Mouse (Mus musculus) lung, postnatal 0 days (tissue): ENCODE measurements at regions not wholly inside any gene's neighbourhood (a gene's known extent, or its start where the extent isn't known, plus 50 kb on each side); places are given as distances from the start of the nearest gene placed in this dataset.
A peak's percentile ranks its signal among the peaks of the same experiment; 100 is the strongest.

Experiments
- ATAC-seq: fragments of 200-750 bp; cut with Nextera tagmentation; 2 replicates; pipeline ENCODE4 v1.8.0; 2017; ENCODE audit warnings: moderate library complexity
- DNase-seq: peaks from one replicate; pipeline ENCODE4 v3.0.0-alpha.2; 2016; ENCODE audit warnings: low spot score
- H3K27ac ChIP-seq: fragments of 300-500 bp; sonication (generic); 2 replicates; pipeline ENCODE4 v1.5.1; 2014; ENCODE audit warnings: antibody characterized with exemption, mild to moderate bottlenecking, low read length, mixed read lengths
- H3K27me3 ChIP-seq: fragments of 300-500 bp; sonication (generic); replicated peaks from 2 replicates; pipeline ENCODE4 v1.6.1; 2014; ENCODE audit warnings: low read length, mixed read lengths; ENCODE audit not compliant: insufficient read depth
- H3K36me3 ChIP-seq: fragments of 300-500 bp; sonication (generic); 2 replicates; pipeline ENCODE4 v1.6.1; 2014; ENCODE audit warnings: low read length, mixed read lengths; ENCODE audit not compliant: insufficient read depth
- H3K4me1 ChIP-seq: fragments of 300-500 bp; sonication (generic); 2 replicates; pipeline ENCODE4 v1.6.1; 2014; ENCODE audit warnings: antibody characterized with exemption, low read depth, low read length, mixed read lengths; ENCODE audit not compliant: insufficient read depth
- H3K4me2 ChIP-seq: fragments of 300-500 bp; sonication (generic); replicated peaks from 2 replicates; pipeline ENCODE4 v1.6.1; 2014; ENCODE audit warnings: low read depth, mild to moderate bottlenecking, low read length, moderate library complexity, mixed read lengths
- H3K4me3 ChIP-seq: fragments of 300-500 bp; sonication (generic); 2 replicates; pipeline ENCODE4 v1.5.1; 2014; ENCODE audit warnings: low read depth, low read length
- H3K9ac ChIP-seq: fragments of 300-500 bp; sonication (generic); replicated peaks from 2 replicates; pipeline ENCODE4 v1.6.1; 2014; ENCODE audit warnings: low read depth, mild to moderate bottlenecking
- H3K9me3 ChIP-seq: fragments of 300-500 bp; sonication (generic); 2 replicates; pipeline ENCODE4 v1.6.1; 2016; ENCODE audit warnings: low read length, mixed read lengths
- CTCF ChIP-seq: IDR thresholded peaks from 2 replicates; pipeline ENCODE4 v1.5.1; 2016; ENCODE audit warnings: antibody characterized with exemption, mild to moderate bottlenecking
- EP300 ChIP-seq: IDR thresholded peaks from 2 replicates; pipeline ENCODE4 v1.6.1; 2016; ENCODE audit warnings: antibody characterized with exemption, mild to moderate bottlenecking, control low read depth
- WGBS: fragments of 180-500 bp; shearing (Covaris S2); extraction: QIAGEN DNeasy Blood & Tissue Kit; methylation state at CpG from one replicate; pipeline ENCODE4 v1.1.7; 2014; 5-methylcytosine and 5-hydroxymethylcytosine counted together

GRCm38 (mm10) chr7:117887288-117887687 is 228.7 kb downstream of the Rps15a start:
- H3K27me3 ChIP-seq, result no peaks in the 10 kb centered on the region
- no peaks in the 10 kb centered on the region for H3K36me3 ChIP-seq
- H3K4me3 ChIP-seq, result no peak overlapping the region
- TF ChIP-seq CTCF, result no peak
- TF ChIP-seq EP300, result no peak
- no peak overlapping the region for H3K9ac ChIP-seq
- ATAC-seq (no peak), DNase-seq (no peak)
- no peak overlapping the region for H3K27ac ChIP-seq
- WGBS, result 61% methylated on average over 6 of the region's 6 CpGs
- no peaks in the 10 kb centered on the region for H3K9me3 ChIP-seq
- no peaks in the 10 kb centered on the region for H3K4me1 ChIP-seq
- no peak overlapping the region for H3K4me2 ChIP-seq

- TF ChIP-seq CTCF (peak; percentile 79), EP300 (no peak)
- peak; percentile 71 for DNase-seq
- no peaks in the 10 kb centered on the region for H3K27me3 ChIP-seq
- no peak overlapping the region for H3K27ac ChIP-seq
- no peak overlapping the region for H3K9ac ChIP-seq
- ATAC-seq, result no peak
- no peak overlapping the region for H3K4me3 ChIP-seq
- no peaks in the 10 kb centered on the region for H3K4me1 ChIP-seq
- no peaks in the 10 kb centered on the region for H3K9me3 ChIP-seq
- no peaks in the 10 kb centered on the region for H3K36me3 ChIP-seq
- H3K4me2 ChIP-seq, result no peak overlapping the region
- WGBS, result 5% methylated on average over 13 of the region's 13 CpGs
These were observed 233.2 kb downstream of the Rps15a start for GRCm38 (mm10) chr7:117882803-117883202.

DNA sequence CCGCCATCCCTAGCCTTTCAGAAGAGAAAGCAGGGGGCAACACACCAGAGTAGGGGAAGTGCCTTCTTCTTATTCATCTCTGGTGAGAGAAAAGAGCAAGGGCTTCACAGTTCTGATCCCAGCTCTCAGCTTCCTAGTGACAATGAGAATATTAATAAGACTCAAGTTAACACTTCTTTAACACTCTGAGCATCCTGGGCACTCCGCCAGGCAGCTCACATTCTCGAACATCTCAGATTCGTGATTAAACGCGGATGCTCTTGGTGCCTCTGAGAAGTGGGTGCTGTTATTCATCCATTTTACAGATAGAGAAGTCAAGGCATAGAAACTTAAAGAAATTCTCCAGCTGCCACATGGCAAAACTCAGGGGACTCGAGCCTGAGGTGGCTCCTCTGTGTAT is 237.1 kb downstream of the Rps15a start:
- Histone ChIP-seq H3K4me2 (no peak overlapping the region), H3K4me1 (no peaks in the 10 kb centered on the region), H3K36me3 (no peaks in the 10 kb centered on the region), H3K27ac (no peak overlapping the region), H3K9me3 (no peaks in the 10 kb centered on the region), H3K9ac (no peak overlapping the region), H3K4me3 (no peak overlapping the region), H3K27me3 (no peaks in the 10 kb centered on the region)
- WGBS, result 64% methylated on average over 7 of the region's 7 CpGs
- no peak for TF ChIP-seq EP300
- no peak for TF ChIP-seq CTCF
- no peak for ATAC-seq
- no peak for DNase-seq

DNA sequence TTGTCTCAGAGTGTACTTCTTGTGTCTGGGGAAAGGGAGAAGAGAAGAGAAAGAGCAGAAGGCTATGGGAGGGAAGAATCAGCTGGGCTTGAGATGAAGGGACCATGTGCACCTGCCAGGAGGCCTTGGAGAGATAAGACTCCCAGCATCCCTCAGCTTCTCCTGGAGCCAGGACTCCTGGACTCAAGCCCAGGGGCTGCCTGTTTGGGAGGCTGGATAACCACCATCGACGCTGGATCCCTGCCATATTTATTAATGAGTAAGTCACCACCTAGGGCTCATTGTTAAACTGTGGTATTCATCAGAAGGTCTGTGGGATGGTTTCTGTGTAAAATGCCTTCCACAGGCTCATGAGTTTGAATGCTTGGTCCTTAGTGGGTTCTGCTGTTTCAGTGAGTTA is 240.7 kb downstream of the Rps15a start:
- Histone ChIP-seq H3K27ac (no peak overlapping the region), H3K36me3 (no peaks in the 10 kb centered on the region), H3K27me3 (no peaks in the 10 kb centered on the region), H3K4me1 (no peaks in the 10 kb centered on the region), H3K9ac (no peak overlapping the region), H3K4me3 (no peak overlapping the region), H3K9me3 (no peaks in the 10 kb centered on the region), H3K4me2 (no peak overlapping the region)
- no peak for TF ChIP-seq CTCF
- TF ChIP-seq EP300, result no peak
- no peak for ATAC-seq
- no peak for DNase-seq
- WGBS, result 86% methylated on average over 2 of the region's 2 CpGs

DNA sequence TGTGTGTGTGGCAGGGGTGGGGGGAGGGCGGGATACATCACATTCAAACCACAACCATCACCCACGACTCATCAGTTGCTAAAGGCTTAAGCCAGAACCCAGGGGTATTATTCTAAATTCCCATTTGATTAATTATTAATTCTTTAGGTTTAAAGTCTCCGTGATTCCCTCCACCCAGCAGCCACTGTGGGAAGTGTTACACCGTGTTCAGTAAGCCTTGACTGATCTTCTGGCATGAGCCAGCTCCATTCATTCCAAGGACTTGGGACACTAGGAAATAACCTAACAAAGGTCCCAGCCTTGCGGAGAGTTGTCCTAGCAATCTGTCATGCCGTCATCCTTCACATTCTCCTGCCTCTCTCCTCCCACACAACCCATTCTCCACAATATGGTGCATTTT is 256.6 kb downstream of the Rps15a start:
- TF ChIP-seq CTCF (no peak), EP300 (no peak)
- no peak overlapping the region for H3K4me2 ChIP-seq
- no peaks in the 10 kb centered on the region for H3K36me3 ChIP-seq
- ATAC-seq, result no peak
- no peak overlapping the region for H3K4me3 ChIP-seq
- H3K9me3 ChIP-seq, result no peaks in the 10 kb centered on the region
- no peak overlapping the region for H3K27ac ChIP-seq
- H3K9ac ChIP-seq, result no peak overlapping the region
- H3K27me3 ChIP-seq, result no peaks in the 10 kb centered on the region
- DNase-seq, result no peak
- no peaks in the 10 kb centered on the region for H3K4me1 ChIP-seq
- WGBS, result 63% methylated on average over 6 of the region's 6 CpGs

GRCm38 (mm10) chr7:117855955-117856354 is 260.0 kb downstream of the Rps15a start:
- Histone ChIP-seq H3K36me3 (no peaks in the 10 kb centered on the region), H3K9ac (no peak overlapping the region), H3K4me3 (no peak overlapping the region), H3K4me1 (no peaks in the 10 kb centered on the region), H3K27ac (no peak overlapping the region), H3K9me3 (no peaks in the 10 kb centered on the region), H3K27me3 (no peaks in the 10 kb centered on the region), H3K4me2 (no peak overlapping the region)
- WGBS, result 80% methylated on average over 5 of the region's 5 CpGs
- TF ChIP-seq EP300 (no peak), CTCF (no peak)
- no peak for DNase-seq
- no peak for ATAC-seq

GRCm38 (mm10) chr7:117853716-117854115 is 262.3 kb downstream of the Rps15a start:
- no peaks in the 10 kb centered on the region for H3K36me3 ChIP-seq
- H3K9ac ChIP-seq, result no peak overlapping the region
- H3K27me3 ChIP-seq, result no peaks in the 10 kb centered on the region
- H3K27ac ChIP-seq, result no peak overlapping the region
- ATAC-seq (no peak), DNase-seq (no peak)
- 45% methylated on average over 4 of the region's 4 CpGs for WGBS
- no peak overlapping the region for H3K4me2 ChIP-seq
- H3K9me3 ChIP-seq, result no peaks in the 10 kb centered on the region
- H3K4me1 ChIP-seq, result no peaks in the 10 kb centered on the region
- TF ChIP-seq CTCF (no peak), EP300 (no peak)
- H3K4me3 ChIP-seq, result no peak overlapping the region
